In genomic region chr2:30242509-30242908, GRCm38 (mm10) we compare ENCODE assay signal across 8 mouse cellular contexts. TPM values are rescaled to one million over a fixed set of nuclear protein-coding genes. Genes with fewer than 3 reads are reported as not detected.
DNase-seq lines count a peak whose midpoint lies in the region; ATAC-seq lines count a peak whose summit lies in the region.

No protein-coding gene starts in this region.

- no peaks in the 10 kb centered on the region for H3K9me3 ChIP-seq in hindbrain, embryonic 14.5 days (ENCODE audit: control insufficient read depth, low read length)
- no peaks in the 10 kb centered on the region for H3K9me3 ChIP-seq in liver, embryonic 16.5 days (replicated peaks; ENCODE audit: control insufficient read depth, low read length)

- DNase-seq in adrenal gland, adult (ENCODE audit: inconsistent age in 2 of 2, low spot score in 1 of 2), result peak; percentile 83 to 92
- DNase-seq in adrenal gland, postnatal 4 days (ENCODE audit: low spot score in 2 of 2), result no peak
- DNase-seq in R1 (ENCODE audit: low read depth, low spot score), result peak; percentile 95
- peak; percentile 44 for DNase-seq in embryo, embryonic 11.5 days (ENCODE audit: low read depth, low spot score)
- peak; percentile 41 for DNase-seq in hindbrain, embryonic 14.5 days (ENCODE audit: low spot score)
- no peak for DNase-seq in frontal cortex, postnatal 10 days (ENCODE audit: low spot score in 2 of 2)
- no peak for DNase-seq in spleen, postnatal 36 days (ENCODE audit: low spot score in 2 of 2)

- no peak overlapping the region for H3K4me2 ChIP-seq in hindbrain, embryonic 14.5 days (replicated peaks)
- H3K4me2 ChIP-seq in liver, embryonic 16.5 days (ENCODE audit: low read depth, low read length), result no peak overlapping the region

- H3K9ac ChIP-seq in hindbrain, embryonic 14.5 days, result no peak overlapping the region
- no peak overlapping the region for H3K9ac ChIP-seq in liver, embryonic 16.5 days (ENCODE audit: low read depth, low read length)

- no peaks in the 10 kb centered on the region for H3K27me3 ChIP-seq in hindbrain, embryonic 14.5 days (ENCODE audit: control insufficient read depth, insufficient read depth, low read length)
- no peaks in the 10 kb centered on the region for H3K27me3 ChIP-seq in liver, embryonic 16.5 days (ENCODE audit: control insufficient read depth, insufficient read depth, low read depth, low read length)

- no peak for ATAC-seq in hindbrain, embryonic 14.5 days (ENCODE audit: low FRiP score)
- ATAC-seq in liver, embryonic 16.5 days (ENCODE audit: low read depth), result no peak

- WGBS in hindbrain, embryonic 14.5 days, result 33% methylated on average over 4 of the region's 4 CpGs
- WGBS in liver, embryonic 16.5 days (ENCODE audit: insufficient replicate concordance), result 60% methylated on average over 4 of the region's 4 CpGs

- H3K27ac ChIP-seq in hindbrain, embryonic 14.5 days, result no peak overlapping the region
- peak overlapping the region; percentile 39; the same call in 1 of the 2 replicates for H3K27ac ChIP-seq in liver, embryonic 16.5 days (ENCODE audit: low read length)

- H3K36me3 ChIP-seq in hindbrain, embryonic 14.5 days (replicated peaks; ENCODE audit: control insufficient read depth, insufficient read depth), result peaks cover 61% of the 10 kb centered on the region
- peaks cover 16% of the 10 kb centered on the region for H3K36me3 ChIP-seq in liver, embryonic 16.5 days (ENCODE audit: control insufficient read depth, insufficient read depth)

- H3K4me1 ChIP-seq in hindbrain, embryonic 14.5 days (replicated peaks; ENCODE audit: control insufficient read depth, insufficient read depth, low read length), result peaks cover 20% of the 10 kb centered on the region
- peaks cover 44% of the 10 kb centered on the region for H3K4me1 ChIP-seq in liver, embryonic 16.5 days (ENCODE audit: control insufficient read depth, low read depth, low read length)

- H3K4me3 ChIP-seq in hindbrain, embryonic 14.5 days (replicated peaks; ENCODE audit: low read length), result no peak overlapping the region
- H3K4me3 ChIP-seq in liver, embryonic 16.5 days (ENCODE audit: low read depth, low read length), result no peak overlapping the region

RNA-seq across cellular contexts. Expression of gene Gm28035, which starts 2.1 kb away (rescaled TPM):
- total RNA-seq in adrenal gland, postnatal 4 days (2021), result 1 to 10 TPM; 1.3 TPM
- polyA plus RNA-seq in hindbrain, embryonic 14.5 days (2014; fragmentation: Nextera tagmentation; extraction: Ambion mirVana), result 0.07 and 0.17 TPM in 2 replicates
- 0.14 and 0.15 TPM in 2 replicates for polyA plus RNA-seq in liver, embryonic 16.5 days (2015; fragmentation: Nextera tagmentation; extraction: Ambion mirVana)

RNA-seq across cellular contexts. Expression of gene Lrrc8a, which starts 5.0 kb away (rescaled TPM):
- total RNA-seq in adrenal gland, postnatal 4 days (2021), result 10 to 100 TPM; 46.2 to 47.3 TPM
- 57.9 and 58.6 TPM in 2 replicates for polyA plus RNA-seq in hindbrain, embryonic 14.5 days (2014; fragmentation: Nextera tagmentation; extraction: Ambion mirVana)
- 11.2 and 11.9 TPM in 2 replicates for polyA plus RNA-seq in liver, embryonic 16.5 days (2015; fragmentation: Nextera tagmentation; extraction: Ambion mirVana)

RNA-seq across cellular contexts. Expression of gene Phyhd1, which starts 23.5 kb away (rescaled TPM):
- total RNA-seq in adrenal gland, postnatal 4 days (2021), result 10 to 100 TPM; 15.4 to 16.6 TPM
- 5.9 and 6.9 TPM in 2 replicates for polyA plus RNA-seq in hindbrain, embryonic 14.5 days (2014; fragmentation: Nextera tagmentation; extraction: Ambion mirVana)
- polyA plus RNA-seq in liver, embryonic 16.5 days (2015; fragmentation: Nextera tagmentation; extraction: Ambion mirVana), result 14.4 and 16.0 TPM in 2 replicates

RNA-seq across cellular contexts. Expression of gene Kyat1, which starts 36.9 kb away (rescaled TPM):
- 10 to 100 TPM; 19.9 to 21.6 TPM for total RNA-seq in adrenal gland, postnatal 4 days (2021)
- 13.9 and 16.0 TPM in 2 replicates for polyA plus RNA-seq in hindbrain, embryonic 14.5 days (2014; fragmentation: Nextera tagmentation; extraction: Ambion mirVana)
- polyA plus RNA-seq in liver, embryonic 16.5 days (2015; fragmentation: Nextera tagmentation; extraction: Ambion mirVana), result 13.1 and 14.2 TPM in 2 replicates

RNA-seq across cellular contexts. Expression of gene Gm28038, which starts 38.3 kb away (rescaled TPM):
- total RNA-seq in adrenal gland, postnatal 4 days (2021), result not detected
- polyA plus RNA-seq in hindbrain, embryonic 14.5 days (2014; fragmentation: Nextera tagmentation; extraction: Ambion mirVana), result not detected in 2 replicates
- not detected in 2 replicates for polyA plus RNA-seq in liver, embryonic 16.5 days (2015; fragmentation: Nextera tagmentation; extraction: Ambion mirVana)

Comparison
In these comparisons a context has a peak if more than half of its experiments do, and no peak if none do; other contexts are left out.
1. DNase-seq: peak in adrenal gland, adult (2 of 2), R1 (single experiment), embryo, embryonic 11.5 days (single experiment) and hindbrain, embryonic 14.5 days (single experiment); none in adrenal gland, postnatal 4 days (0 of 2), frontal cortex, postnatal 10 days (0 of 2) and spleen, postnatal 36 days (0 of 2).